26 mouse cellular contexts compared by ENCODE assay signal in genomic region chr4:120325051-120325450, GRCm38 (mm10). TPM values are rescaled to one million over a fixed set of nuclear protein-coding genes. Genes with fewer than 3 reads are reported as not detected.
"Had no signal": no experiment of that assay in that cellular context is flagged by ENCODE, and none has a peak within 500 bp of the region (broad histone marks: within the 10 kb centered on the region; RNA-seq: fewer than 3 reads in every experiment).

No protein-coding gene starts in this region.

- H3K27ac ChIP-seq: gastrocnemius, adult 2 months; hindbrain, embryonic 10.5 days; hindbrain, embryonic 12.5 days; hindbrain, embryonic 14.5 days; intestine, embryonic 15.5 days; layer of hippocampus, adult 2 months; left cerebral cortex, adult 2 months; limb, embryonic 10.5 days; limb, embryonic 12.5 days; liver, embryonic 14.5 days had no signal

- DNase-seq: gastrocnemius, adult 2 months; gastrocnemius, postnatal 10 days; gastrocnemius, postnatal 25 days; heart, postnatal 10 days; heart, postnatal 4 days; kidney, adult 18-20 months; kidney, adult 8-10 months; kidney, postnatal 10 days; kidney, postnatal 25 days; kidney, postnatal 4 days; liver had no signal

- H3K4me2 ChIP-seq: heart, embryonic 12.5 days; hindbrain, embryonic 12.5 days; hindbrain, embryonic 14.5 days; intestine, embryonic 15.5 days; limb, embryonic 12.5 days; liver, embryonic 11.5 days had no signal

- H3K9me3 ChIP-seq: heart, embryonic 12.5 days; hindbrain, embryonic 10.5 days; hindbrain, embryonic 12.5 days; intestine, embryonic 15.5 days; limb, embryonic 10.5 days; limb, embryonic 12.5 days had no signal

- ATAC-seq: hindbrain, embryonic 16.5 days; inflammation-experienced regulatory T-cells, adult 6 months; intestine, embryonic 15.5 days; intestine, postnatal 0 days had no signal

- H3K27me3 ChIP-seq: hindbrain, embryonic 12.5 days; intestine, embryonic 15.5 days had no signal

- H3K4me1 ChIP-seq: heart, embryonic 12.5 days; hindbrain, embryonic 10.5 days; hindbrain, embryonic 12.5 days; intestine, embryonic 15.5 days; limb, embryonic 10.5 days; limb, embryonic 12.5 days had no signal

- H3K9ac ChIP-seq: heart, embryonic 12.5 days; hindbrain, embryonic 12.5 days; hindbrain, embryonic 14.5 days; intestine, embryonic 15.5 days; limb, embryonic 12.5 days; liver, embryonic 14.5 days had no signal

- H3K36me3 ChIP-seq: heart, embryonic 12.5 days; hindbrain, embryonic 10.5 days; hindbrain, embryonic 12.5 days; intestine, embryonic 15.5 days; limb, embryonic 10.5 days; limb, embryonic 12.5 days had no signal

- H3K4me3 ChIP-seq: gastrocnemius, adult 2 months; heart, embryonic 12.5 days; hindbrain, embryonic 10.5 days; hindbrain, embryonic 12.5 days; intestine, embryonic 15.5 days; layer of hippocampus, adult 2 months; left cerebral cortex, adult 2 months; limb, embryonic 10.5 days; limb, embryonic 12.5 days had no signal

RNA-seq across cellular contexts. Expression of gene Foxo6, which starts 37.9 kb away (rescaled TPM):
- total RNA-seq: granulocyte monocyte progenitor cell, adult 5-6 weeks had no signal
- polyA plus RNA-seq: inflammation-experienced regulatory T-cells, adult 6 months; limb, embryonic 10.5 days had no signal
